8 mouse cellular contexts compared by ENCODE assay signal in genomic region chr13:111944089-111944406, GRCm38 (mm10).
DNase-seq lines count a peak whose midpoint lies in the region; ATAC-seq and TF ChIP-seq lines count a peak whose summit lies in the region.

No protein-coding gene starts in this region.

- no peaks in the 10 kb centered on the region for H3K27me3 ChIP-seq in embryonic facial prominence, embryonic 14.5 days (replicated peaks; ENCODE audit: control insufficient read depth, insufficient read depth, low read length)
- H3K27me3 ChIP-seq in neural tube, embryonic 15.5 days (replicated peaks): no peaks in the 10 kb centered on the region

- peak; percentile 11 to 24 for DNase-seq in layer of hippocampus, adult 2 months (ENCODE audit: low spot score in 2 of 2)
- no peak for DNase-seq in layer of hippocampus, adult 18-20 months (ENCODE audit: low spot score in 2 of 2)
- peak; percentile 61 for DNase-seq in embryonic facial prominence, embryonic 14.5 days (ENCODE audit: low spot score)
- DNase-seq in layer of hippocampus, postnatal 14 days (ENCODE audit: low spot score in 2 of 2): peak; percentile 43 to 63
- no peak for DNase-seq in thymus, postnatal 0 days (ENCODE audit: low spot score)
- no peak for DNase-seq in urinary bladder, adult 18-20 months (ENCODE audit: low spot score in 2 of 2)
- DNase-seq in thymus, adult 18-20 months: no peak

- H3K4me1 ChIP-seq in embryonic facial prominence, embryonic 14.5 days (ENCODE audit: control insufficient read depth, insufficient read depth, low read length): peaks cover 8% of the 10 kb centered on the region; the same call in 1 of the 2 replicates
- H3K4me1 ChIP-seq in neural tube, embryonic 15.5 days: peaks cover 13% of the 10 kb centered on the region

- H3K4me3 ChIP-seq in layer of hippocampus, adult 2 months: no peak overlapping the region
- H3K4me3 ChIP-seq in embryonic facial prominence, embryonic 14.5 days (ENCODE audit: low read depth, low read length): no peak overlapping the region
- no peak overlapping the region for H3K4me3 ChIP-seq in neural tube, embryonic 15.5 days (replicated peaks)

- no peak overlapping the region for H3K9ac ChIP-seq in embryonic facial prominence, embryonic 14.5 days (ENCODE audit: low read depth, low read length)
- H3K9ac ChIP-seq in neural tube, embryonic 15.5 days (replicated peaks): no peak overlapping the region

- no peak overlapping the region for H3K27ac ChIP-seq in layer of hippocampus, adult 2 months
- no peak overlapping the region for H3K27ac ChIP-seq in embryonic facial prominence, embryonic 14.5 days (replicated peaks; ENCODE audit: low read depth, low read length)
- H3K27ac ChIP-seq in neural tube, embryonic 15.5 days (replicated peaks): peak overlapping the region; percentile 15; the same call in 1 of the 2 replicates

- no peaks in the 10 kb centered on the region for H3K9me3 ChIP-seq in embryonic facial prominence, embryonic 14.5 days (ENCODE audit: control insufficient read depth, low read length)
- H3K9me3 ChIP-seq in neural tube, embryonic 15.5 days (replicated peaks): no peaks in the 10 kb centered on the region

- peak; percentile 44 for TF ChIP-seq CTCF in layer of hippocampus, adult 2 months (conservative IDR thresholded peaks at IDR 0.05)

- 12% methylated on average over 4 of the region's 5 CpGs for WGBS in embryonic facial prominence, embryonic 14.5 days
- WGBS in neural tube, embryonic 15.5 days: 4% methylated on average over 5 of the region's 5 CpGs

- no peaks in the 10 kb centered on the region for H3K36me3 ChIP-seq in embryonic facial prominence, embryonic 14.5 days (ENCODE audit: control insufficient read depth, insufficient read depth, low read length)
- no peaks in the 10 kb centered on the region for H3K36me3 ChIP-seq in neural tube, embryonic 15.5 days

- peak; percentile 56; the same call in 1 of the 2 replicates for ATAC-seq in embryonic facial prominence, embryonic 14.5 days (ENCODE audit: low read depth)
- ATAC-seq in neural tube, embryonic 15.5 days (ENCODE audit: low FRiP score): peak; percentile 76

- no peak overlapping the region for H3K4me2 ChIP-seq in embryonic facial prominence, embryonic 14.5 days (ENCODE audit: low read depth, low read length)
- no peak overlapping the region for H3K4me2 ChIP-seq in neural tube, embryonic 15.5 days

Comparison
In these comparisons a context has a peak if more than half of its experiments do, and no peak if none do; other contexts are left out.
1. DNase-seq: peak in layer of hippocampus, adult 2 months (2 of 2), embryonic facial prominence, embryonic 14.5 days (single experiment) and layer of hippocampus, postnatal 14 days (2 of 2); none in layer of hippocampus, adult 18-20 months (0 of 2), thymus, postnatal 0 days (single experiment), urinary bladder, adult 18-20 months (0 of 2) and thymus, adult 18-20 months (0 of 2).